Mouse (Mus musculus): ENCODE measurements around the gene Scn1a.

Scn1a gene

GRCm38 (mm10) chr2:66440711-66441110 is at the start of gene Scn1a:
Gene Scn1a (minus strand): TSS chr2:66440840.
- no peak for DNase-seq

- no peak for DNase-seq
Observed at GRCm38 (mm10) chr2:66478395-66478794, 37.8 kb upstream of the Scn1a start.

GRCm38 (mm10) chr2:66473181-66473822 is 32.7 kb upstream of the Scn1a start:
- no peak for DNase-seq

- DNase-seq, result no peak
Observed at GRCm38 (mm10) chr2:66465484-66465883, 24.8 kb upstream of the Scn1a start.

- DNase-seq, result no peak
Observed at GRCm38 (mm10) chr2:66464874-66465458, 24.3 kb upstream of the Scn1a start.

- no peak for DNase-seq
Observed at GRCm38 (mm10) chr2:66463916-66464315, 23.3 kb upstream of the Scn1a start.

GRCm38 (mm10) chr2:66462458-66462857 is 21.8 kb upstream of the Scn1a start:
- DNase-seq, result no peak

- no peak for DNase-seq
Observed at GRCm38 (mm10) chr2:66439764-66440471, 722 bp downstream of the Scn1a start.

- DNase-seq, result no peak
Observed at GRCm38 (mm10) chr2:66436286-66436685, 4.4 kb downstream of the Scn1a start.

- peak; percentile 16 to 19 for DNase-seq
Observed at GRCm38 (mm10) chr2:66409740-66410290, 30.8 kb downstream of the Scn1a start.

GRCm38 (mm10) chr2:66408899-66409739 is 31.5 kb downstream of the Scn1a start:
- DNase-seq, result peak; percentile 2

GRCm38 (mm10) chr2:66408456-66408855 is 32.2 kb downstream of the Scn1a start:
- no peak for DNase-seq

GRCm38 (mm10) chr2:66392586-66392985 is 48.1 kb downstream of the Scn1a start:
- no peak for DNase-seq

- DNase-seq, result no peak
Observed at GRCm38 (mm10) chr2:66367957-66368356, 72.7 kb downstream of the Scn1a start.

- no peak for DNase-seq
Observed at GRCm38 (mm10) chr2:66350590-66350989, 90.0 kb downstream of the Scn1a start.

GRCm38 (mm10) chr2:66346622-66347021 is 94.0 kb downstream of the Scn1a start:
- DNase-seq, result no peak

- DNase-seq, result no peak
Observed at GRCm38 (mm10) chr2:66346181-66346580, 94.5 kb downstream of the Scn1a start.

GRCm38 (mm10) chr2:66337406-66337805 is 103.2 kb downstream of the Scn1a start:
- no peak for DNase-seq

- no peak for DNase-seq
Observed at GRCm38 (mm10) chr2:66336396-66336795, 104.2 kb downstream of the Scn1a start.

GRCm38 (mm10) chr2:66272551-66272950 is 168.1 kb downstream of the Scn1a start:
- DNase-seq, result no peak

GRCm38 (mm10) chr2:66256220-66257131 is 184.2 kb downstream of the Scn1a start, which contains the start of gene Ttc21b:
Gene Ttc21b (minus strand): TSS chr2:66256617.
- DNase-seq, result peak; percentile 86 to 88

GRCm38 (mm10) chr2:66244013-66244412 is 196.6 kb downstream of the Scn1a start:
- DNase-seq, result no peak
